Mouse (Mus musculus): ENCODE results near the gene Lrmda. TPM values are rescaled to one million over a fixed set of nuclear protein-coding genes. Genes with fewer than 3 reads are reported as not detected.

The Lrmda gene
- total and polyA plus RNA-seq, 2 experiments from 2014 or later: 0.18 TPM; not detected in 1

- 64% methylated on average over 2 of the region's 2 CpGs for WGBS
- DNase-seq (no peak), ATAC-seq (no peak)
- H3K4me3 ChIP-seq (ENCODE audit: low read depth, low read length): no peak overlapping the region
- H3K9me3 ChIP-seq (ENCODE audit: low read length): no peaks in the 10 kb centered on the region
- H3K27me3 ChIP-seq (ENCODE audit: insufficient read depth, low read length): no peaks in the 10 kb centered on the region; the same call in 1 of the 2 replicates
- no peak overlapping the region for H3K27ac ChIP-seq (ENCODE audit: low read depth, low read length)
- H3K36me3 ChIP-seq (ENCODE audit: insufficient read depth): no peaks in the 10 kb centered on the region
- H3K9ac ChIP-seq: no peak overlapping the region
- H3K4me2 ChIP-seq (ENCODE audit: low read depth): no peak overlapping the region
- TF ChIP-seq CTCF (IDR thresholded peaks at IDR 0.05; ENCODE audit: low read depth): peak; percentile 58
- H3K4me1 ChIP-seq (ENCODE audit: insufficient read depth): peaks cover 8% of the 10 kb centered on the region; the same call in 1 of the 2 replicates
Observed at GRCm38 (mm10) chr14:22444541-22444940, 425.0 kb downstream of the Lrmda start.

GRCm38 (mm10) chr14:22445161-22445821 is 425.8 kb downstream of the Lrmda start:
- no peak overlapping the region for H3K27ac ChIP-seq (ENCODE audit: low read depth, low read length)
- peak; percentile 38 for DNase-seq
- WGBS: 66% methylated on average over 5 of the region's 5 CpGs
- H3K4me1 ChIP-seq (ENCODE audit: insufficient read depth): peaks cover 8% of the 10 kb centered on the region; the same call in 1 of the 2 replicates
- no peaks in the 10 kb centered on the region for H3K9me3 ChIP-seq (ENCODE audit: low read length)
- no peaks in the 10 kb centered on the region; the same call in 1 of the 2 replicates for H3K27me3 ChIP-seq (ENCODE audit: insufficient read depth, low read length)
- H3K9ac ChIP-seq: no peak overlapping the region
- H3K4me3 ChIP-seq (ENCODE audit: low read depth, low read length): no peak overlapping the region
- H3K36me3 ChIP-seq (ENCODE audit: insufficient read depth): no peaks in the 10 kb centered on the region
- peak; percentile 51; the same call in 1 of the 2 replicates for ATAC-seq
- H3K4me2 ChIP-seq (ENCODE audit: low read depth): no peak overlapping the region
- TF ChIP-seq CTCF (IDR thresholded peaks at IDR 0.05; ENCODE audit: low read depth): no peak

- ATAC-seq: peak; percentile 61; the same call in 1 of the 2 replicates
- H3K27me3 ChIP-seq (ENCODE audit: insufficient read depth, low read length): no peaks in the 10 kb centered on the region; the same call in 1 of the 2 replicates
- TF ChIP-seq CTCF (IDR thresholded peaks at IDR 0.05; ENCODE audit: low read depth): no peak
Observed at GRCm38 (mm10) chr14:22445841-22446570, 426.5 kb downstream of the Lrmda start.

GRCm38 (mm10) chr14:22451603-22452002 is 432.1 kb downstream of the Lrmda start:
- no peak overlapping the region for H3K27ac ChIP-seq (ENCODE audit: low read depth, low read length)
- WGBS: 53% methylated on average over 4 of the region's 4 CpGs
- H3K9ac ChIP-seq: no peak overlapping the region
- H3K4me3 ChIP-seq (ENCODE audit: low read depth, low read length): no peak overlapping the region
- no peaks in the 10 kb centered on the region for H3K9me3 ChIP-seq (ENCODE audit: low read length)
- no peak overlapping the region for H3K4me2 ChIP-seq (ENCODE audit: low read depth)
- ATAC-seq: peak; percentile 60; the same call in 1 of the 2 replicates
- H3K4me1 ChIP-seq (ENCODE audit: insufficient read depth): no peaks in the 10 kb centered on the region
- peak; percentile 41 for DNase-seq
- peaks cover 5% of the 10 kb centered on the region; the same call in 1 of the 2 replicates for H3K27me3 ChIP-seq (ENCODE audit: insufficient read depth, low read length)
- no peaks in the 10 kb centered on the region for H3K36me3 ChIP-seq (ENCODE audit: insufficient read depth)
- TF ChIP-seq CTCF (IDR thresholded peaks at IDR 0.05; ENCODE audit: low read depth): no peak

More at GRCm38 (mm10) chr14:22445841-22446570, 426.5 kb downstream of the Lrmda start:
- Histone ChIP-seq H3K9ac (no peak overlapping the region), H3K4me3 (ENCODE audit: low read depth, low read length) (no peak overlapping the region), H3K9me3 (ENCODE audit: low read length) (no peaks in the 10 kb centered on the region), H3K4me2 (ENCODE audit: low read depth) (no peak overlapping the region), H3K36me3 (ENCODE audit: insufficient read depth) (no peaks in the 10 kb centered on the region), H3K27ac (ENCODE audit: low read depth, low read length) (no peak overlapping the region), H3K4me1 (ENCODE audit: insufficient read depth) (peaks cover 7% of the 10 kb centered on the region; the same call in 1 of the 2 replicates)
- DNase-seq: no peak
- WGBS: 70% methylated on average over 2 of the region's 2 CpGs

GRCm38 (mm10) chr14:22464314-22464713 is 444.8 kb downstream of the Lrmda start:
- no peaks in the 10 kb centered on the region for H3K27me3 ChIP-seq (ENCODE audit: insufficient read depth, low read length)
- DNase-seq (no peak), ATAC-seq (no peak)
- H3K9me3 ChIP-seq (ENCODE audit: low read length): no peaks in the 10 kb centered on the region
- no peak overlapping the region for H3K4me3 ChIP-seq (ENCODE audit: low read depth, low read length)
- H3K9ac ChIP-seq: no peak overlapping the region
- no peak for TF ChIP-seq CTCF (IDR thresholded peaks at IDR 0.05; ENCODE audit: low read depth)
- WGBS: 82% methylated on average over 1 of the region's 1 CpGs
- H3K27ac ChIP-seq (ENCODE audit: low read depth, low read length): no peak overlapping the region
- H3K4me1 ChIP-seq (ENCODE audit: insufficient read depth): no peaks in the 10 kb centered on the region
- H3K4me2 ChIP-seq (ENCODE audit: low read depth): no peak overlapping the region
- no peaks in the 10 kb centered on the region for H3K36me3 ChIP-seq (ENCODE audit: insufficient read depth)

GRCm38 (mm10) chr14:22471041-22471440 is 451.5 kb downstream of the Lrmda start:
- H3K9ac ChIP-seq: no peak overlapping the region
- DNase-seq: no peak
- H3K27ac ChIP-seq (ENCODE audit: low read depth, low read length): no peak overlapping the region
- no peak overlapping the region for H3K4me3 ChIP-seq (ENCODE audit: low read depth, low read length)
- H3K27me3 ChIP-seq (ENCODE audit: insufficient read depth, low read length): no peaks in the 10 kb centered on the region; the same call in 1 of the 2 replicates
- no peak overlapping the region for H3K4me2 ChIP-seq (ENCODE audit: low read depth)
- H3K36me3 ChIP-seq (ENCODE audit: insufficient read depth): no peaks in the 10 kb centered on the region
- WGBS: 51% methylated on average over 4 of the region's 4 CpGs
- no peak for ATAC-seq
- TF ChIP-seq CTCF (IDR thresholded peaks at IDR 0.05; ENCODE audit: low read depth): no peak
- H3K4me1 ChIP-seq (ENCODE audit: insufficient read depth): no peaks in the 10 kb centered on the region
- no peaks in the 10 kb centered on the region for H3K9me3 ChIP-seq (ENCODE audit: low read length)

GRCm38 (mm10) chr14:22473451-22473850 is 453.9 kb downstream of the Lrmda start:
- no peak overlapping the region for H3K4me2 ChIP-seq (ENCODE audit: low read depth)
- H3K9me3 ChIP-seq (ENCODE audit: low read length): no peaks in the 10 kb centered on the region
- DNase-seq: no peak
- H3K36me3 ChIP-seq (ENCODE audit: insufficient read depth): no peaks in the 10 kb centered on the region
- H3K4me1 ChIP-seq (ENCODE audit: insufficient read depth): no peaks in the 10 kb centered on the region
- H3K27me3 ChIP-seq (ENCODE audit: insufficient read depth, low read length): no peaks in the 10 kb centered on the region; the same call in 1 of the 2 replicates
- H3K27ac ChIP-seq (ENCODE audit: low read depth, low read length): no peak overlapping the region
- ATAC-seq: no peak
- 68% methylated on average over 7 of the region's 7 CpGs for WGBS
- no peak overlapping the region for H3K9ac ChIP-seq
- H3K4me3 ChIP-seq (ENCODE audit: low read depth, low read length): no peak overlapping the region
- TF ChIP-seq CTCF (IDR thresholded peaks at IDR 0.05; ENCODE audit: low read depth): no peak
